Mouse (Mus musculus): ENCODE measurements around the gene Prnd. TPM values are rescaled to one million over a fixed set of nuclear protein-coding genes. Genes with fewer than 3 reads are reported as not detected.

Gene Prnd
- total RNA-seq, 1 experiment from 2014 or later: not detected

GRCm38 (mm10) chr2:131935390-131936105 is 15.1 kb upstream of the Prnd start:
- ATAC-seq (replicated peaks in 1 of 2; ENCODE audit: insufficient read depth in 1 of 2, low FRiP score in 2 of 2, low TSS enrichment in 1 of 2, low read depth in 1 of 2, poor library complexity in 2 of 2, severe bottlenecking in 2 of 2): peak; percentile 91 to 92

- ATAC-seq (replicated peaks in 1 of 2; ENCODE audit: insufficient read depth in 1 of 2, low FRiP score in 2 of 2, low TSS enrichment in 1 of 2, low read depth in 1 of 2, poor library complexity in 2 of 2, severe bottlenecking in 2 of 2): no peak; a peak in 1 of 4 replicates
Observed at GRCm38 (mm10) chr2:131936410-131936809, 14.3 kb upstream of the Prnd start.

GRCm38 (mm10) chr2:131939404-131940111 is 11.1 kb upstream of the Prnd start:
- peak in 1 of 2 experiments; percentile 49; a peak in 1 of 4 replicates for ATAC-seq (replicated peaks in 1 of 2; ENCODE audit: insufficient read depth in 1 of 2, low FRiP score in 2 of 2, low TSS enrichment in 1 of 2, low read depth in 1 of 2, poor library complexity in 2 of 2, severe bottlenecking in 2 of 2)

GRCm38 (mm10) chr2:131940506-131940905 is 10.2 kb upstream of the Prnd start:
- no peak for ATAC-seq (replicated peaks in 1 of 2; ENCODE audit: insufficient read depth in 1 of 2, low FRiP score in 2 of 2, low TSS enrichment in 1 of 2, low read depth in 1 of 2, poor library complexity in 2 of 2, severe bottlenecking in 2 of 2)

DNA sequence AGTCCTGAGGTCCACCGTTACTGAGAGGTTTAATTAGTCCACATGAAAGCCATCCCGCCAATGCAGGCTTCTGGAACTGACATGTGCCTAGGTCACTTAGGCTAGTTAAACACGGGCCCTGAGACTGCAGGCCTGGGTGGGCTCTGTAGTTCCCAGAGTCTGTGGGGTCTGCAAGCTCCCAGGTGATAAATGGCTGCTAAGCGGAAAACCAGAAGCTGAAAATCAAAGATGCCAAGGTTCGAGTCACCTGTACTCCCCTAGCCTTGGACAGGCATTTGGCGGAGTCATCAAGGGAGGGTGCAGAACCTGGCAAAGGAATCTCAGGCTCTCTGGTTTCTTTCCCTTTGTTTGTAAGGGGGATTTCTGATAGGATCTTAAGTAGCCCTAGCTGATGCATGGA is 9.2 kb upstream of the Prnd start:
- no peak for ATAC-seq (replicated peaks in 1 of 2; ENCODE audit: insufficient read depth in 1 of 2, low FRiP score in 2 of 2, low TSS enrichment in 1 of 2, low read depth in 1 of 2, poor library complexity in 2 of 2, severe bottlenecking in 2 of 2)

- ATAC-seq (replicated peaks in 1 of 2; ENCODE audit: insufficient read depth in 1 of 2, low FRiP score in 2 of 2, low TSS enrichment in 1 of 2, low read depth in 1 of 2, poor library complexity in 2 of 2, severe bottlenecking in 2 of 2): no peak
Observed at GRCm38 (mm10) chr2:131944370-131944769, 6.3 kb upstream of the Prnd start.

DNA sequence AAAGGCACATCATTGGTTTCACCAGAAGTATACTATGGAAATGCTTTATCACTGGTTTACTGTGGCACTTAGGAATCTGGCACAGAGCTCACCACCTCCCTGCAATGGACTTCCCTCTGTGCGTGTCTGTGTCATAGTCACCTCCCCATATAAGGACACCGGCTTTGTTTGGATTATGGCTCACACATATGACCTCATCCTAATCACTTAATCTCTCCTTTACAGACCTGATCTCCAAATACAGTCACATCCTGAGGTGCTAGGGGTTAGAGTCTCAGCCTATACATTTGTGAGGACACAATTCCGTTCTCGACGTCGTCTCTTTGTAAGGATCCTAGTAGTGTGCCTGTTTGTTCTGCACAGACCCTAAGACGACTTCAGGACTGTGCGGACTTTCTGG is 5.4 kb upstream of the Prnd start:
- ATAC-seq (replicated peaks in 1 of 2; ENCODE audit: insufficient read depth in 1 of 2, low FRiP score in 2 of 2, low TSS enrichment in 1 of 2, low read depth in 1 of 2, poor library complexity in 2 of 2, severe bottlenecking in 2 of 2): no peak

DNA sequence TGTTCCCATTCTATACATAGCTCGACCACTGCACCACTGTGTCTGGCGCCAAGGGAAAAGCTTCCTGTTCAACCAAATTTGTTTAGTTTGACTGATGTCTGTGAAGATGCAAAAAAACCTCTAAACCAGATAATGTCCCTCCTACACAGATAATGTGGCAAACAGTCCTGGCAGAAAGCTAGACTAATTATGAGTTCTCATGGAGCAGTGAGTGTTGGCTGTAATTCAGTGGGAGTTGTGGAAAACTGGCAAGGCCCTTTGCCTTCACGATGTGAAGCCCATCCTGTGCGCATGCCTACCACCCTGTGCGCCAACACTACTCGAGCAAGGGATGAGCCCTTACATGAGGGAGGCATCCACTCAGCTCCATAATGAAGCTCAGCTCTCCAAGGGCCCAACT is 4.9 kb upstream of the Prnd start:
- ATAC-seq (replicated peaks in 1 of 2; ENCODE audit: insufficient read depth in 1 of 2, low FRiP score in 2 of 2, low TSS enrichment in 1 of 2, low read depth in 1 of 2, poor library complexity in 2 of 2, severe bottlenecking in 2 of 2): no peak

GRCm38 (mm10) chr2:131946351-131946750 is 4.3 kb upstream of the Prnd start:
- ATAC-seq (replicated peaks in 1 of 2; ENCODE audit: insufficient read depth in 1 of 2, low FRiP score in 2 of 2, low TSS enrichment in 1 of 2, low read depth in 1 of 2, poor library complexity in 2 of 2, severe bottlenecking in 2 of 2): no peak

GRCm38 (mm10) chr2:131948156-131948555 is 2.5 kb upstream of the Prnd start:
- ATAC-seq (replicated peaks in 1 of 2; ENCODE audit: insufficient read depth in 1 of 2, low FRiP score in 2 of 2, low TSS enrichment in 1 of 2, low read depth in 1 of 2, poor library complexity in 2 of 2, severe bottlenecking in 2 of 2): no peak

GRCm38 (mm10) chr2:131948916-131949639 is 1.6 kb upstream of the Prnd start:
- ATAC-seq (replicated peaks in 1 of 2; ENCODE audit: insufficient read depth in 1 of 2, low FRiP score in 2 of 2, low TSS enrichment in 1 of 2, low read depth in 1 of 2, poor library complexity in 2 of 2, severe bottlenecking in 2 of 2): no peak

GRCm38 (mm10) chr2:131949767-131950597 is 679 bp upstream of the Prnd start:
- peak in 1 of 2 experiments; percentile 34; a peak in 1 of 4 replicates for ATAC-seq (replicated peaks in 1 of 2; ENCODE audit: insufficient read depth in 1 of 2, low FRiP score in 2 of 2, low TSS enrichment in 1 of 2, low read depth in 1 of 2, poor library complexity in 2 of 2, severe bottlenecking in 2 of 2)

DNA sequence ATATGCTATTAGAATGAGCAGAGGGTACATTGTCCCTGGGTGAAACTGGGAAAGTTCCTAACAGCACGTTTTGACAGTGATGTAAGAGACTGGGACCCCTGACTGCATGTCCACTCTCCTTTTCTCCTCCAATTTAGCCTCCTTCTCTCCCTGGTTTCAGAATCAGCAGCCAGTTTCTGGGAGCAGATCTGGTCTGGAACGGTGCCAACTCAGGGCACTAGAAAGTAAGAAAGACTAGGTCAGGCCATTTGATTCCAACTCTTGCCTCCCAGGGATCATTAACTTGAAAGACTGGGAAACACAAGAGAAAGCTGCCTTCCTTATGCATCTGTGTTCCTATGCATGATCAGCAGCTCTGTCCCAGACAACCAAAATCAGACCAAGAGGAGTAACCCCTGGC is 1.8 kb downstream of the Prnd start:
- no peak for ATAC-seq (replicated peaks in 1 of 2; ENCODE audit: insufficient read depth in 1 of 2, low FRiP score in 2 of 2, low TSS enrichment in 1 of 2, low read depth in 1 of 2, poor library complexity in 2 of 2, severe bottlenecking in 2 of 2)

DNA sequence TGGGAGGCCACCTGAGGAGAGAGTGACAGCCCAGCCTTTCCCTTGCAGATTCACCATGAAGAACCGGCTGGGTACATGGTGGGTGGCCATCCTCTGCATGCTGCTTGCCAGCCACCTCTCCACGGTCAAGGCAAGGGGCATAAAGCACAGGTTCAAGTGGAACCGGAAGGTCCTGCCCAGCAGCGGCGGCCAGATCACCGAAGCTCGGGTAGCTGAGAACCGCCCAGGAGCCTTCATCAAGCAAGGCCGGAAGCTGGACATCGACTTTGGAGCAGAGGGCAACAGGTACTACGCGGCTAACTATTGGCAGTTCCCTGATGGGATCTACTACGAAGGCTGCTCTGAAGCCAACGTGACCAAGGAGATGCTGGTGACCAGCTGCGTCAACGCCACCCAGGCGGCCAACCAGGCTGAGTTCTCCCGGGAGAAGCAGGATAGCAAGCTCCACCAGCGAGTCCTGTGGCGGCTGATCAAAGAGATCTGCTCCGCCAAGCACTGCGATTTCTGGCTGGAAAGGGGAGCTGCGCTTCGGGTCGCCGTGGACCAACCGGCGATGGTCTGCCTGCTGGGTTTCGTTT is 2.4 kb downstream of the Prnd start:
- ATAC-seq (replicated peaks in 1 of 2; ENCODE audit: insufficient read depth in 1 of 2, low FRiP score in 2 of 2, low TSS enrichment in 1 of 2, low read depth in 1 of 2, poor library complexity in 2 of 2, severe bottlenecking in 2 of 2): no peak

DNA sequence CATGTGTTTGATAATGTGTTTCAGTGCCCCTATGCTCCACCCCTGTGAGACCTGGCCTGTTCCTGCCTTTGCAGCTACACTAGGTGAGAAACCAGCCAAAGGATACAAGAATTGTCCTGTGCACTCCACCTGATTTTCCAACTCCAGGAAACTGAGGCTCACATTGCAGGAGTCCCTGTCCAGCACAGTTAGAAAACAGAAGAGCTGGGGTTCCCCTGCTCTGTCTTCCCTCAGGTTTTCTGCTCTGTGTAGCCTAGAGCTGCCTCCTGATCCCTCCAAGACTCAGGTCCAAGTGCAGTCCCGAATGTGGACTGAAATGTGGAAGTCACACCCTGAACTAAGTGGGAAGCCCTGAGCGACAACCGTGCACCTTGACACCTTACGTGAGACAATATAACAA is 3.0 kb downstream of the Prnd start:
- ATAC-seq (replicated peaks in 1 of 2; ENCODE audit: insufficient read depth in 1 of 2, low FRiP score in 2 of 2, low TSS enrichment in 1 of 2, low read depth in 1 of 2, poor library complexity in 2 of 2, severe bottlenecking in 2 of 2): no peak

DNA sequence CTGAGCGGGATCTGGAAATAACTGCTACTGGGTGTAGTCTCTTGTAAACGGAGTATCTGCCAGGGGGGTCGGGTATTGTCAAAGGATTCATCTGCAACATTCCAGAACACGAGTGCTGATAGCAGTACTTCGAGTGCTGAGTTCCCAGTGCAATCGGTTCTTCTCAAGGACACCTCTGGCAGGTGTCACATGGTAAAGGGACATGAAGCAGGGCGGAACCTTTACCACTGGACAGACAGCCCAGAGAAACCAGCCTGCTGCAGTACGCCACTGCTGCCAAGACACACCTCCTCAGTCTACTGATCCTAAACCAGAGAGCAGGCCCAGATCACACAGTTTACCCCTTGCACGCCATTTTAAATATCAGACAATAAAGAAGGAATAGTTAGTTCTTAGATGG is 4.2 kb downstream of the Prnd start:
- ATAC-seq (replicated peaks in 1 of 2; ENCODE audit: insufficient read depth in 1 of 2, low FRiP score in 2 of 2, low TSS enrichment in 1 of 2, low read depth in 1 of 2, poor library complexity in 2 of 2, severe bottlenecking in 2 of 2): 0 out of 4 replicates have a peak, but pooled peaks have one; percentile 2 to 6

GRCm38 (mm10) chr2:131955264-131955663 is 4.6 kb downstream of the Prnd start:
- peak; percentile 35 to 61; a peak in 3 of 4 replicates for ATAC-seq (replicated peaks in 1 of 2; ENCODE audit: insufficient read depth in 1 of 2, low FRiP score in 2 of 2, low TSS enrichment in 1 of 2, low read depth in 1 of 2, poor library complexity in 2 of 2, severe bottlenecking in 2 of 2)
